Mouse (Mus musculus) bone marrow macrophage, adult 2 months (primary cell): ENCODE data around the gene Mamstr.

Experiments used
- CTCF ChIP-seq: IDR thresholded peaks from 2 replicates; pipeline ENCODE4 v1.5.1; 2012; ENCODE audit warnings: low read depth, mild to moderate bottlenecking, low read length, moderate library complexity
- POLR2A ChIP-seq: IDR thresholded peaks from 2 replicates; pipeline ENCODE4 v1.6.1; 2012; ENCODE audit warnings: mild to moderate bottlenecking, low read depth, low read length, borderline replicate concordance

- TF ChIP-seq CTCF (no peak), POLR2A (no peak)
These were observed 23.5 kb upstream of the Mamstr start for GRCm38 (mm10) chr7:45616277-45616676.
